ENCODE assay signal across 7 mouse cellular contexts in the genomic region with DNA sequence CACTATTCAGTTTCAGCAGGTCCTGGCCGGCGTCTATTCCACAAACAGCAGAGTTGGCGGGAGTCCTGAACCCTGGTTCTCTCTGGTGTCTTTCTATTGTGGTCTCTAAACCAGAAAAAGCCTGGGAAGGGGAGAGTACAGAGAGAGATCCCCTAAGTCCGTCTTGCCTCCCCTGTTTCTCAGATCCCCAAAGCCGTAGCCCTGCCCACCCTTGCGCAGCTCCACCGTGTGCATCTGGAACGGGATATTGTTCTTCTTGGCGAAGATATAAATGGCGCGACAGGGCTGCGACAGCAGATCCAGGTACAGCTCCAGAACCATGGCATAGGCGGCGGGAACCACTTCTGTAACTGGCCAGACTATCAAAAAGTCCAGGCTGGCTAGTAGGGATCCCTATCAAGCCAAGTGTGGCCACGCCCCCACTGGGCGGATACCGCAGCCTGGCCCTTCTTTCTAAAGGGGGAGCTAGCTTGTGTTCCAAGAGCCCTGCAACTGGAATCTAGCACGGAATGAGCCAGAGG. TPM values are rescaled to one million over a fixed set of nuclear protein-coding genes. Genes with fewer than 3 reads are reported as not detected.
A peak's percentile ranks its signal among the peaks of the same experiment; 100 is the strongest.
DNase-seq lines count a peak whose midpoint lies in the region; ATAC-seq and TF ChIP-seq lines count a peak whose summit lies in the region.

A gene (minus strand): TSS at position 409 of the 521 bp plus-strand sequence.

- peak; percentile 68 for DNase-seq in cerebellum, adult 11 months
- peak in 1 of 2 experiments; percentile 15 for DNase-seq in layer of hippocampus, adult 2 months (ENCODE audit: low spot score in 2 of 2)
- peak; percentile 73 for DNase-seq in lung, postnatal 25 days (ENCODE audit: low spot score)
- DNase-seq in skeletal muscle tissue, adult 2 months (ENCODE audit: low read depth, low spot score): peak; percentile 63

- peaks cover 14% of the 10 kb centered on the region for H3K4me1 ChIP-seq in forebrain, embryonic 15.5 days

- H3K4me2 ChIP-seq in forebrain, embryonic 15.5 days (replicated peaks): peak within 1 kb of the TSS; percentile 84

- H3K27ac ChIP-seq in forebrain, embryonic 15.5 days (replicated peaks): no peak within 1 kb of the TSS
- peak within 1 kb of the TSS; percentile 83 for H3K27ac ChIP-seq in layer of hippocampus, adult 2 months

- no peaks in the 10 kb centered on the region for H3K9me3 ChIP-seq in forebrain, embryonic 15.5 days

- no peaks in the 10 kb centered on the region; the same call in 1 of the 2 replicates for H3K27me3 ChIP-seq in forebrain, embryonic 15.5 days

- H3K9ac ChIP-seq in forebrain, embryonic 15.5 days (replicated peaks): peak within 1 kb of the TSS; percentile 28

- WGBS in forebrain, embryonic 15.5 days: 3% methylated on average over 18 of the region's 18 CpGs

- H3K36me3 ChIP-seq in forebrain, embryonic 15.5 days: no peaks in the 10 kb centered on the region

- no peak; the same call in 1 of the 2 replicates for TF ChIP-seq CTCF in layer of hippocampus, adult 2 months (conservative IDR thresholded peaks at IDR 0.05)

- H3K4me3 ChIP-seq in forebrain, embryonic 15.5 days: peak within 1 kb of the TSS; percentile 45
- peak within 1 kb of the TSS; percentile 65 for H3K4me3 ChIP-seq in layer of hippocampus, adult 2 months

- peak; percentile 47 for ATAC-seq in activated CD4-positive, CD25-positive, alpha-beta regulatory T cell, adult 4 months
- ATAC-seq in forebrain, embryonic 15.5 days (replicated peaks): peak; percentile 61
- ATAC-seq in hematopoietic stem cell, adult 5-6 weeks (replicated peaks in 1 of 2; ENCODE audit: insufficient read depth in 1 of 2, low FRiP score in 2 of 2, low TSS enrichment in 1 of 2, low read depth in 1 of 2, poor library complexity in 2 of 2, severe bottlenecking in 2 of 2): peak; percentile 69 to 75

RNA-seq across cellular contexts. Expression of the gene that starts here (rescaled TPM):
- polyA plus RNA-seq in activated CD4-positive, CD25-positive, alpha-beta regulatory T cell, adult 4 months (2017; shearing (Covaris generic)): 1 to 10 TPM in 1 of 2 experiments, not detected in 1; 1.2 TPM
- polyA plus RNA-seq in forebrain, embryonic 15.5 days (2015; fragmentation: Nextera tagmentation; extraction: Ambion mirVana): 10.7 and 11.5 TPM in 2 replicates
- total RNA-seq in hematopoietic stem cell, adult 5-6 weeks (2017): 4.7 and 5.6 TPM in 2 replicates
- total RNA-seq in layer of hippocampus, adult 2 months (2021): 1 to 10 TPM; 6.7 to 7.2 TPM
